Mouse (Mus musculus): ENCODE measurements around the gene Odf2. TPM values are rescaled to one million over a fixed set of nuclear protein-coding genes. Genes with fewer than 3 reads are reported as not detected.

The Odf2 gene
- total RNA-seq, 2 experiments from 2014 or later, result 78.2 to 115 TPM

GRCm38 (mm10) chr2:29930506-29930905 is 41.5 kb downstream of the Odf2 start:
- DNase-seq (ENCODE audit: extremely low spot score in 1 of 2, low spot score in 1 of 2), result peak; percentile 15 to 20

GRCm38 (mm10) chr2:29931194-29931593 is 42.2 kb downstream of the Odf2 start:
- DNase-seq (ENCODE audit: extremely low spot score in 1 of 2, low spot score in 1 of 2), result no peak

- peak; percentile 94 for DNase-seq (ENCODE audit: extremely low spot score in 1 of 2, low spot score in 1 of 2)
Measured at GRCm38 (mm10) chr2:29934906-29935599, 46.0 kb downstream of the Odf2 start, which contains the start of gene Gle1. Gene Gle1 (plus strand): TSS chr2:29935426.

GRCm38 (mm10) chr2:29940073-29940472 is 51.1 kb downstream of the Odf2 start:
- no peak for DNase-seq (ENCODE audit: extremely low spot score in 1 of 2, low spot score in 1 of 2)

GRCm38 (mm10) chr2:29940826-29941225 is 51.8 kb downstream of the Odf2 start:
- DNase-seq (ENCODE audit: extremely low spot score in 1 of 2, low spot score in 1 of 2), result no peak

- no peak for DNase-seq (ENCODE audit: extremely low spot score in 1 of 2, low spot score in 1 of 2)
Measured at GRCm38 (mm10) chr2:29944723-29945122, 55.7 kb downstream of the Odf2 start.

- no peak for DNase-seq (ENCODE audit: extremely low spot score in 1 of 2, low spot score in 1 of 2)
Measured at GRCm38 (mm10) chr2:29948896-29949295, 59.9 kb downstream of the Odf2 start.

- DNase-seq (ENCODE audit: extremely low spot score in 1 of 2, low spot score in 1 of 2), result no peak
Measured at GRCm38 (mm10) chr2:29961246-29961645, 72.2 kb downstream of the Odf2 start.

GRCm38 (mm10) chr2:29964354-29965249 is 75.6 kb downstream of the Odf2 start:
- peak; percentile 27 to 31 for DNase-seq (ENCODE audit: extremely low spot score in 1 of 2, low spot score in 1 of 2)

GRCm38 (mm10) chr2:29965250-29965843 is 76.3 kb downstream of the Odf2 start, which contains the start of gene Sptan1:
Gene Sptan1 (plus strand): TSS chr2:29965560.
- DNase-seq (ENCODE audit: extremely low spot score in 1 of 2, low spot score in 1 of 2), result peak; percentile 98 to 99

GRCm38 (mm10) chr2:29965906-29966305 is 76.9 kb downstream of the Odf2 start:
- DNase-seq (ENCODE audit: extremely low spot score in 1 of 2, low spot score in 1 of 2), result peak; percentile 49 to 55

- no peak for DNase-seq (ENCODE audit: extremely low spot score in 1 of 2, low spot score in 1 of 2)
Measured at GRCm38 (mm10) chr2:29966826-29967225, 77.8 kb downstream of the Odf2 start.

- no peak for DNase-seq (ENCODE audit: extremely low spot score in 1 of 2, low spot score in 1 of 2)
Measured at GRCm38 (mm10) chr2:29967768-29968167, 78.7 kb downstream of the Odf2 start.

- DNase-seq (ENCODE audit: extremely low spot score in 1 of 2, low spot score in 1 of 2), result no peak
Measured at GRCm38 (mm10) chr2:29968638-29969037, 79.6 kb downstream of the Odf2 start.

GRCm38 (mm10) chr2:29971838-29972635 is 83.0 kb downstream of the Odf2 start:
- DNase-seq (ENCODE audit: extremely low spot score in 1 of 2, low spot score in 1 of 2), result peak in 1 of 2 experiments; percentile 37

GRCm38 (mm10) chr2:29973525-29973924 is 84.5 kb downstream of the Odf2 start:
- DNase-seq (ENCODE audit: extremely low spot score in 1 of 2, low spot score in 1 of 2), result no peak

GRCm38 (mm10) chr2:29977307-29977706 is 88.3 kb downstream of the Odf2 start:
- DNase-seq (ENCODE audit: extremely low spot score in 1 of 2, low spot score in 1 of 2), result peak in 1 of 2 experiments; percentile 44

GRCm38 (mm10) chr2:29980661-29981060 is 91.6 kb downstream of the Odf2 start:
- no peak for DNase-seq (ENCODE audit: extremely low spot score in 1 of 2, low spot score in 1 of 2)

Measured in layer of hippocampus, postnatal 25 days (tissue).